Comparison of ENCODE assay signal across 1 mouse cellular context in the genomic region with DNA sequence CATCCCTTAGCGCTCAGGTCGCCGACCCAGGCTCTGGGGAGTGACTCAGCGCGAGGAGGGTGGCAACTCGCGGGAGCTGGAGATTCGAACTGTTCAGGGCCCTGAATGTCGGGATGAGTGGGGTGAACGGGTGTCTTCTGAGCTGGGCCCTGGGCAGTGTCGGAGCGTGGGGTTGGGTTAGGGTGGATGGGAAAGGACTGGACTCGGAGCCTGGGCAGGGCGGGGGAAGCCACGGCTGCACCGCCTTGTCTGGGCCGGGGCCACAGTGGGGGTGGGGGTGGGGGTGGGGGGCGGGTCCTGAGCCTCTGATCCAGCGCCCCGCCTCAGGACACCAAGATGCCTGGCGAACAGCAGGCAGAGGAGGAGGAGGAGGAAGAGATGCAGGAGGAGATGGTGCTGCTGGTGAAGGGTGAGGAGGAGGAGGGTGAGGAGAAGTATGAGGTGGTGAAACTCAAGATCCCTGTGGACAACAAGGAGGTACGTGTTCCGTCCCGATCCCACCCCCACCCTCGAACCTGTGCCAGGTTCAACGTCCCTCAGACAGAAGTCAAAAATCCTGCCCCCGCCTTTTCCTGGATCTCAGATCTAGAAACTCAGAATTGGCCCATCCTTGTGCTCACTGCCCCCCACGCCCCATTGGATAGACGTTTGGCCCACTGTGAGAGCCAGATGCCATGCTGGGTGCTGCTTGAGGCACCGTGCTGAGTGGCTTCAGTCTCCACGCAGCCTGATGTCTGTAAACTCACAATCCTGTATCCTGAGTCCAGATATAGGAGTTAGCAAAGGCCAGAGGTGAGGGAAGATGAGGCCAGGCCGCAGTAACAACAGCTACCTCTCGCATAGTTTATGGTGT.
A peak's percentile ranks its signal among the peaks of the same experiment; 100 is the strongest.
TF ChIP-seq lines count a peak whose summit lies in the region.

No protein-coding gene starts in this region.

TF ChIP-seq in MEL, 35 proteins besides CTCF, POLR2A, EP300 and RAD21:
- no peak for TF ChIP-seq ETS1 (IDR thresholded peaks at IDR 0.05; ENCODE audit: low read depth, low read length)
- TF ChIP-seq POLR2AphosphoS2 (IDR thresholded peaks at IDR 0.05; ENCODE audit: low read length) = no peak
- TF ChIP-seq ELF1 (IDR thresholded peaks at IDR 0.05; ENCODE audit: low read depth, low read length) = 0 out of 2 replicates have a peak, but pooled peaks have one; percentile 7
- no peak for TF ChIP-seq GABPA (IDR thresholded peaks at IDR 0.05; ENCODE audit: low read depth, low read length)
